Mouse (Mus musculus): ENCODE results near the gene Csad.

The Csad gene

GRCm38 (mm10) chr15:102224992-102225617, 20.6 kb upstream of the Csad start:
- TF ChIP-seq POU5F1 (IDR thresholded peaks at IDR 0.05; ENCODE audit: borderline replicate concordance, low read length) (no peak), CTCF (conservative IDR thresholded peaks at IDR 0.05; ENCODE audit: low read length) (no peak), NANOG (IDR thresholded peaks at IDR 0.05; ENCODE audit: borderline replicate concordance, low read length) (no peak)
- Histone ChIP-seq H3K4me1 (replicated peaks; ENCODE audit: low read depth, low read length) (peaks cover 69% of the 10 kb centered on the region), H3K36me3 (ENCODE audit: insufficient read depth, low read length) (peaks cover 28% of the 10 kb centered on the region), H3K27me3 (ENCODE audit: insufficient read depth, low read length) (peaks cover 14% of the 10 kb centered on the region), H3K4me3 (replicated peaks; ENCODE audit: low read length) (peak overlapping the region; percentile 73), H3K9me3 (ENCODE audit: low read length) (no peaks in the 10 kb centered on the region)

- no peak for TF ChIP-seq CTCF (conservative IDR thresholded peaks at IDR 0.05; ENCODE audit: low read length)
- no peak for TF ChIP-seq NANOG (IDR thresholded peaks at IDR 0.05; ENCODE audit: borderline replicate concordance, low read length)
- TF ChIP-seq POU5F1 (IDR thresholded peaks at IDR 0.05; ENCODE audit: borderline replicate concordance, low read length): no peak
Measured at GRCm38 (mm10) chr15:102224186-102224991, 19.9 kb upstream of the Csad start.

GRCm38 (mm10) chr15:102222386-102222785, 17.9 kb upstream of the Csad start:
- TF ChIP-seq CTCF (conservative IDR thresholded peaks at IDR 0.05; ENCODE audit: low read length): peak; percentile 6; the same call in 1 of the 2 replicates
- no peak for TF ChIP-seq NANOG (IDR thresholded peaks at IDR 0.05; ENCODE audit: borderline replicate concordance, low read length)
- Histone ChIP-seq H3K4me1 (replicated peaks; ENCODE audit: low read depth, low read length) (peaks cover 67% of the 10 kb centered on the region), H3K9me3 (ENCODE audit: low read length) (no peaks in the 10 kb centered on the region), H3K4me3 (replicated peaks; ENCODE audit: low read length) (peak overlapping the region; percentile 60), H3K36me3 (ENCODE audit: insufficient read depth, low read length) (peaks cover 50% of the 10 kb centered on the region), H3K27me3 (ENCODE audit: insufficient read depth, low read length) (peaks cover 14% of the 10 kb centered on the region)

More at GRCm38 (mm10) chr15:102224186-102224991, 19.9 kb upstream of the Csad start:
- no peaks in the 10 kb centered on the region for H3K9me3 ChIP-seq (ENCODE audit: low read length)
- H3K4me3 ChIP-seq (replicated peaks; ENCODE audit: low read length): peak overlapping the region; percentile 73
- peaks cover 14% of the 10 kb centered on the region for H3K27me3 ChIP-seq (ENCODE audit: insufficient read depth, low read length)
- H3K4me1 ChIP-seq (replicated peaks; ENCODE audit: low read depth, low read length): peaks cover 67% of the 10 kb centered on the region
- peaks cover 33% of the 10 kb centered on the region for H3K36me3 ChIP-seq (ENCODE audit: insufficient read depth, low read length)

GRCm38 (mm10) chr15:102217325-102217724, 12.8 kb upstream of the Csad start:
- TF ChIP-seq NANOG (IDR thresholded peaks at IDR 0.05; ENCODE audit: borderline replicate concordance, low read length): no peak
- no peak for TF ChIP-seq CTCF (conservative IDR thresholded peaks at IDR 0.05; ENCODE audit: low read length)
- TF ChIP-seq POU5F1 (IDR thresholded peaks at IDR 0.05; ENCODE audit: borderline replicate concordance, low read length): no peak
- H3K4me3 ChIP-seq (replicated peaks; ENCODE audit: low read length): peak overlapping the region; percentile 45

GRCm38 (mm10) chr15:102216459-102217228, 12.1 kb upstream of the Csad start:
- TF ChIP-seq NANOG (IDR thresholded peaks at IDR 0.05; ENCODE audit: borderline replicate concordance, low read length): peak; percentile 61; the same call in 1 of the 2 replicates
- no peak for TF ChIP-seq CTCF (conservative IDR thresholded peaks at IDR 0.05; ENCODE audit: low read length)
- Histone ChIP-seq H3K36me3 (ENCODE audit: insufficient read depth, low read length) (peaks cover 82% of the 10 kb centered on the region), H3K27me3 (ENCODE audit: insufficient read depth, low read length) (no peaks in the 10 kb centered on the region), H3K9me3 (ENCODE audit: low read length) (no peaks in the 10 kb centered on the region), H3K4me1 (replicated peaks; ENCODE audit: low read depth, low read length) (peaks cover 80% of the 10 kb centered on the region), H3K4me3 (replicated peaks; ENCODE audit: low read length) (peak overlapping the region; percentile 45)

More at GRCm38 (mm10) chr15:102217325-102217724, 12.8 kb upstream of the Csad start:
- Histone ChIP-seq H3K4me1 (replicated peaks; ENCODE audit: low read depth, low read length) (peaks cover 79% of the 10 kb centered on the region), H3K9me3 (ENCODE audit: low read length) (no peaks in the 10 kb centered on the region), H3K36me3 (ENCODE audit: insufficient read depth, low read length) (peaks cover 85% of the 10 kb centered on the region), H3K27me3 (ENCODE audit: insufficient read depth, low read length) (no peaks in the 10 kb centered on the region)

- Histone ChIP-seq H3K4me1 (replicated peaks; ENCODE audit: low read depth, low read length) (peaks cover 87% of the 10 kb centered on the region), H3K27me3 (ENCODE audit: insufficient read depth, low read length) (no peaks in the 10 kb centered on the region)
Measured at GRCm38 (mm10) chr15:102215624-102216023, 11.1 kb upstream of the Csad start.

GRCm38 (mm10) chr15:102214132-102214531, 9.6 kb upstream of the Csad start:
- no peak for TF ChIP-seq CTCF (conservative IDR thresholded peaks at IDR 0.05; ENCODE audit: low read length)
- no peak for TF ChIP-seq POU5F1 (IDR thresholded peaks at IDR 0.05; ENCODE audit: borderline replicate concordance, low read length)
- TF ChIP-seq NANOG (IDR thresholded peaks at IDR 0.05; ENCODE audit: borderline replicate concordance, low read length): peak; percentile 29; the same call in 1 of the 2 replicates
- Histone ChIP-seq H3K9me3 (ENCODE audit: low read length) (no peaks in the 10 kb centered on the region), H3K4me3 (replicated peaks; ENCODE audit: low read length) (peak overlapping the region; percentile 45), H3K27me3 (ENCODE audit: insufficient read depth, low read length) (no peaks in the 10 kb centered on the region), H3K4me1 (replicated peaks; ENCODE audit: low read depth, low read length) (peaks cover 96% of the 10 kb centered on the region), H3K36me3 (ENCODE audit: insufficient read depth, low read length) (peaks cover 89% of the 10 kb centered on the region)

More at GRCm38 (mm10) chr15:102215624-102216023, 11.1 kb upstream of the Csad start:
- peak overlapping the region; percentile 45 for H3K4me3 ChIP-seq (replicated peaks; ENCODE audit: low read length)
- H3K9me3 ChIP-seq (ENCODE audit: low read length): no peaks in the 10 kb centered on the region
- TF ChIP-seq CTCF (conservative IDR thresholded peaks at IDR 0.05; ENCODE audit: low read length): no peak
- no peak for TF ChIP-seq POU5F1 (IDR thresholded peaks at IDR 0.05; ENCODE audit: borderline replicate concordance, low read length)
- no peak for TF ChIP-seq NANOG (IDR thresholded peaks at IDR 0.05; ENCODE audit: borderline replicate concordance, low read length)
- peaks cover 86% of the 10 kb centered on the region for H3K36me3 ChIP-seq (ENCODE audit: insufficient read depth, low read length)

- Histone ChIP-seq H3K4me3 (replicated peaks; ENCODE audit: low read length) (peak overlapping the region; percentile 45), H3K9me3 (ENCODE audit: low read length) (no peaks in the 10 kb centered on the region), H3K36me3 (ENCODE audit: insufficient read depth, low read length) (peaks cover 90% of the 10 kb centered on the region), H3K4me1 (replicated peaks; ENCODE audit: low read depth, low read length) (peaks cover 97% of the 10 kb centered on the region), H3K27me3 (ENCODE audit: insufficient read depth, low read length) (no peaks in the 10 kb centered on the region)
- TF ChIP-seq NANOG (IDR thresholded peaks at IDR 0.05; ENCODE audit: borderline replicate concordance, low read length) (no peak), POU5F1 (IDR thresholded peaks at IDR 0.05; ENCODE audit: borderline replicate concordance, low read length) (no peak), CTCF (conservative IDR thresholded peaks at IDR 0.05; ENCODE audit: low read length) (no peak)
Measured at GRCm38 (mm10) chr15:102211895-102212294, 7.4 kb upstream of the Csad start.

Measured in E14TG2a.4 (cell line).